Mouse (Mus musculus) lung, postnatal 25 days (tissue): ENCODE results near the gene Hoxc8.

Experiments used
- DNase-seq: peaks from one replicate; pipeline ENCODE4 v3.0.0; 2022; ENCODE audit warnings: low spot score

Hoxc8 gene

GRCm38 (mm10) chr15:102965003-102965891 is 25.2 kb upstream of the Hoxc8 start:
- DNase-seq, result no peak

- peak; percentile 34 for DNase-seq
Measured at GRCm38 (mm10) chr15:102965892-102966775, 24.3 kb upstream of the Hoxc8 start.

DNA sequence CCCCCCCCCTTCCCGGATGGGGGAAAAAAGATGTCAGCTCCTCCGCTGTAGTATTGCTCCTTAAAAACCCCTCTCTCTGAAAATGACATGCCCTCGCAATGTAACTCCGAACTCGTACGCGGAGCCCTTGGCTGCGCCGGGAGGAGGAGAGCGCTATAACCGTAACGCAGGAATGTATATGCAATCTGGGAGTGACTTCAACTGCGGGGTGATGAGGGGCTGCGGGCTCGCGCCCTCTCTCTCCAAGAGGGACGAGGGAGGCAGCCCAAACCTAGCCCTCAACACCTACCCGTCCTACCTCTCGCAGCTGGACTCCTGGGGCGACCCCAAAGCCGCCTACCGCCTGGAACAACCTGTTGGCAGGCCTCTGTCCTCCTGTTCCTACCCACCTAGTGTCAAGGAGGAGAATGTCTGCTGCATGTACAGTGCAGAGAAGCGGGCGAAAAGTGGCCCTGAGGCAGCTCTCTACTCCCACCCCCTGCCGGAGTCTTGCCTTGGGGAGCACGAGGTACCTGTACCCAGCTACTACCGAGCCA is 23.6 kb upstream of the Hoxc8 start, which contains the start of gene Hoxc10:
Gene Hoxc10, plus strand, starts transcription at position 21 of the 536 bp plus-strand sequence.
- DNase-seq, result no peak

DNA sequence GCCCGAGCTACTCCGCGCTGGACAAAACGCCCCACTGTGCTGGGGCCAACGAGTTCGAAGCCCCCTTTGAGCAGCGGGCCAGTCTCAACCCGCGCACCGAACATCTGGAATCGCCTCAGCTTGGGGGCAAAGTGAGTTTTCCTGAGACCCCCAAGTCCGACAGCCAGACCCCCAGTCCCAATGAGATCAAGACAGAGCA is 23.2 kb upstream of the Hoxc8 start, which contains the start of gene Hoxc5:
Gene Hoxc5, plus strand, starts transcription at position 132 of the 199 bp plus-strand sequence.
- no peak for DNase-seq

- no peak for DNase-seq
Measured at GRCm38 (mm10) chr15:102967511-102968397, 22.7 kb upstream of the Hoxc8 start.

DNA sequence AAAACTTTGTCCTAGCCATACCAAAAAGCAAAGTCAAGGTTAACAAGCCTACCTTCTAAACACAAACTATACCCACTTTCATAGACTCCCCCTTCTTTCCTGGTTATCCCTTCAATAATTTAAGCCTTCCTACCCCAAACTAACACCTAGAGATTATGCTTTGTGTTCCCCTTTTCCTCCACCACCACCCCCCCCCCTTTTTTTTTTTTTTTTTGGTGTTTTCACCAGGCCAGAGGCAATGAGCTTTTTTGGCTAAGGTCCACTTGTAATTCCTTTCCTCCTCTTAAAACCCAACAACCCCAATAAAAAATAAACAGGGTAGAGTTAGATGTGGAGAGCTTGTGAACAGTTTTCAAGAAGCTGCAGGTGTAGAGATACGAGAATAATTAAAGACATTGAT is 21.1 kb upstream of the Hoxc8 start:
- DNase-seq, result no peak

DNA sequence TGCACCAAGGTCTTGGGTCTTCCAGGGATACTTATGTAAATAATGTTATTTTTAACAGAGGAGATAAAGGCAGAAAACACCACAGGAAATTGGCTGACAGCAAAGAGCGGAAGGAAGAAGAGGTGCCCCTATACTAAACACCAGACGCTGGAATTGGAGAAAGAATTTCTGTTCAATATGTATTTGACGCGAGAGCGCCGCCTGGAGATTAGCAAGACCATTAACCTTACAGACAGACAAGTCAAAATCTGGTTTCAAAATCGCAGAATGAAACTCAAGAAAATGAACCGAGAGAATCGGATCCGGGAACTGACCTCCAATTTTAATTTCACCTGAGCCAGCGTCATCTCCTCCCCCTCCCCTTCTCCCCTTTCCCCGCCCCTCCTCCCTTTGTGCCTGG is 19.7 kb upstream of the Hoxc8 start:
- DNase-seq, result no peak

DNA sequence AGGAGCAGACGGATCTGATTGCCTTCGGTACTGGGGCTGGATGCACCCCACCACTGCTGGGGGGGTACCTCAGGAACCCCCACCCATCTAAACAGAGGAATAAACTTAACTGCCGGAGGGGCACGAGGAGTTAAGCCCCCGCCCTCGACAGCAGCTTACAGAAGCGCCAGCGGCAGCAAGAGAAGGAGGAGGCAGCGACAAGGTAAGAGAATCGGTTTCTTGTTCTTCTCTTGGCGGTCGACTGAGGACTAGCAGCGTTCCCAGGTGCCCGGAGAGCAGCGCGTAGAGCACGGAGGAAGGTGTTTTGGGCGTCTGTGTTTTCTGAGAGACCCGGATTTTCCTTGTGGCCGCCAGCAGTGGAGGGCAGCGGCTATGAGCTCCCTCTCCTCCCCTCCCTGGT is 18.2 kb upstream of the Hoxc8 start:
- no peak for DNase-seq

- DNase-seq, result no peak
Measured at GRCm38 (mm10) chr15:102972753-102973152, 17.7 kb upstream of the Hoxc8 start.

- no peak for DNase-seq
Measured at GRCm38 (mm10) chr15:102975034-102975433, 15.4 kb upstream of the Hoxc8 start.

GRCm38 (mm10) chr15:102975688-102976111 is 14.7 kb upstream of the Hoxc8 start:
- DNase-seq, result no peak

- DNase-seq, result no peak
Measured at GRCm38 (mm10) chr15:102976171-102976570, 14.2 kb upstream of the Hoxc8 start, which contains the start of gene Hoxc9. Hoxc9 (plus strand) TSS chr15:102976439.

DNA sequence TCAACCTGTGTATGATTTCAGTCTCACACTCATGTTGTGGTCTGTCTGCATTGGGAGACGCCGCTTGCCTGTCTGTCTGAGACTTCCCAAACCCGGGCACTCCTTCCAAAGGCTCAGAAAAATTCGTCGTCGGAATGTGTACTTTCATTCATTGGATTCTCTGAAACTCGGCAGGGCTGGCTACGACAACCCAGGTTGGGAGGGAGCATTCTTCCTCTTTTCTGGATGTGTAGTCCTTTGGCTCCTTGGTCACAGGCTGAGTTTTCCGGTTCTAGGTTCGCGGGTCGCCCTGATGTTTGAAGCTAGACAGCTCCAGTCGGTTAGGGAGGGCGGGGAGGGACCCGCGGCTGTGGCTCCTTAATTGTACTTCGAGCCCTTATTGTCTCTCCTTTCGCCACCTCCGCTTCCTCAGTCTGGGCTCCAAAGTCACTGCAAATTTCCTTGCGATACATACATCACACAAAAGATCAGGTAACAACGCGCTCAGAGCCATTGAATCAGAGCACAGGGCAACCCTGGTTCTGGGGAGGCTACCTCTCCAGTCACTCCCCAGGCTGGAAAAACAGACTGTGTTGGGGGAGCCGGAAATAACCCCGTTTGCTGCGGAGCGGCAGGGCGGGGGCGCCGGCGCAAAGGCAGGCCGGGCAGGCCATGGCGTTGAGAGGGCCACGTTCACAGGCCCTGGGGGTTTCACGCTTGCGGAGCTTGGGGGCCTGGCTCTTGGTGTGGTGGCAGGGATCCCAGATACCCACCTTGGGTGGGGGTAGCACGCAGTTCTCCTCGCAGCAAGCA is 13.6 kb upstream of the Hoxc8 start:
- DNase-seq, result no peak

GRCm38 (mm10) chr15:102977423-102977974 is 12.9 kb upstream of the Hoxc8 start:
- no peak for DNase-seq

- DNase-seq, result no peak
Measured at GRCm38 (mm10) chr15:102978615-102979515, 11.5 kb upstream of the Hoxc8 start.

- DNase-seq, result no peak
Measured at GRCm38 (mm10) chr15:102979936-102980335, 10.5 kb upstream of the Hoxc8 start.

DNA sequence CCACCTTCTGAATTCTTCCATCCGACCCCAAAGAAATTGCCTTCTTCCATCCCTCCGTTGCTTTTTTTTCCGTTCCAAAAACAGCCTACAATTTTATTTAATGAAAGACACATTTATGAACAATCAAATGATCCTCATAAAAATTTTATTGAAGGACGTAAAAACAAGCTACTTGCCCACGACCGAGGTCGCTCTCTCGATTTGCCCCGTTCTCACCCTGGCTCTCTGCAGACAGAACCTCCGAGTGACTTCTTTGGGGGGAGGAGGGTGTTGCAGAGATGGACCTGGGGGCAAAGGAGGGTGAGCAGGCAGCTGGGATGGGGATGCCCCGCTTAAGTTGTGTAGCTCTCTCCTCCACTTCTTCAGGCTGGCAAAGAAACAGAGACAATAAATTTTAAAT is 10.1 kb upstream of the Hoxc8 start:
- no peak for DNase-seq

- DNase-seq, result no peak
Measured at GRCm38 (mm10) chr15:102980912-102981311, 9.5 kb upstream of the Hoxc8 start.
